Mouse (Mus musculus): ENCODE results near the gene Trnp1.
A peak's percentile ranks its signal among the peaks of the same experiment; 100 is the strongest.

Trnp1 gene

DNA sequence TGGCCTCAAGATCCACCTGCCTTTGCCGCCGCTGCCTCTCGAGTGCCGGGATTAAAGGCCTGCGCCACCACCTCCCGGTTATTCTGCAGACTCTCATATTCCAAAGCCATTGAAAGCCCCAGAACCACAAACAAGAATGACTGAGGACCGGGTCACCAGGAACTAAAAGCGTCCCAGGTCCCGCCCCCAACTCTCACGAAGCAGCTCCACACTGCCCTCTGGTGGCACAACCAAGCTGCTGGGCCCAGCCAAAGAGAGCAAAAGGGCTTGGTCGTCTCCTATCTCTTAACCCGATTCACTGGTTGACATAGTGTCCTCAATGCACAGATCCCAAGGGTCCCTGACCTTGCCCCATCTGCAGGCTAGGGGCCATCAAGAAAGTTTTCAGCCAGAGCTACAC, 3.9 kb downstream of the Trnp1 start:
- peak; percentile 95 for DNase-seq (ENCODE audit: low read depth)

DNA sequence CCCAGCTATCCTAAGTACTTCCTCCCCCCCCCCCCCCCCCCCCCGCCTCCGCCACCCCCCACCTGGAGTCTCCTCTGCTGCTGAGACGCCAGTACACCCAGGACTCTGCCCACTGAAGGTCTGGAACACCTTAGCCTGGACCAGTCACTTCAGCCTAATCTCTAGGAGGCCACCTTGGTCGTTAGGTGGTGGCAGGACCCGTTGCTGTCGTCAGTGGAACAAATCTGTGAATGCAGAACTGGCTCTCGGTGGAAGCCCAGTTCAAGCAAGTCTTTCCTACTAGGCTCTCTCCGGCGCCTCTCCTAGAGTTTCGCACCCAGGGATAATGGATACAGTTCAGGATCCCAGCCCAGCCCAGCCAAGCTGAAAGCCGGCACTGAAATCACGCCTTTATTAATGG, 4.5 kb downstream of the Trnp1 start:
- DNase-seq (ENCODE audit: low read depth) = peak; percentile 60

DNA sequence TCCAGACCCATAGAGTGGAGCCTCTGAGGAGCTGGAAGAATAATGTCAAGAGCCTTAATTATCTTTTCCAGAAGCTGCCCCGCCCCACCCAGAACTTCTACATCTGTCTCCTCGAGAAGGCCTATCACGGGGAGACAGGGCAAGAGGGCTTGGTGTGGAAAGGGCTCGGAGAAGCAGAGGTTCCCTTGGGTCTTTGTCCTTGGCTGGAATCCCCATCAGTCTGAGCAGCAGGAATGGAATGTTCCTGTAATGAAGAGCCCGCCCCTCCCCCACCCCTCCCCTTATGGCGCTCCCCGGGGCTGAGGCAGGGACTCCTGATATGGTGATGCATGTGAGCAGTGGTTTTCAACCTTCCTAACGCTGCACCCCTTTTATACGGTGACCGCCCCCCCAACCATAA, 6.5 kb downstream of the Trnp1 start:
- no peak for DNase-seq (ENCODE audit: low read depth)

DNA sequence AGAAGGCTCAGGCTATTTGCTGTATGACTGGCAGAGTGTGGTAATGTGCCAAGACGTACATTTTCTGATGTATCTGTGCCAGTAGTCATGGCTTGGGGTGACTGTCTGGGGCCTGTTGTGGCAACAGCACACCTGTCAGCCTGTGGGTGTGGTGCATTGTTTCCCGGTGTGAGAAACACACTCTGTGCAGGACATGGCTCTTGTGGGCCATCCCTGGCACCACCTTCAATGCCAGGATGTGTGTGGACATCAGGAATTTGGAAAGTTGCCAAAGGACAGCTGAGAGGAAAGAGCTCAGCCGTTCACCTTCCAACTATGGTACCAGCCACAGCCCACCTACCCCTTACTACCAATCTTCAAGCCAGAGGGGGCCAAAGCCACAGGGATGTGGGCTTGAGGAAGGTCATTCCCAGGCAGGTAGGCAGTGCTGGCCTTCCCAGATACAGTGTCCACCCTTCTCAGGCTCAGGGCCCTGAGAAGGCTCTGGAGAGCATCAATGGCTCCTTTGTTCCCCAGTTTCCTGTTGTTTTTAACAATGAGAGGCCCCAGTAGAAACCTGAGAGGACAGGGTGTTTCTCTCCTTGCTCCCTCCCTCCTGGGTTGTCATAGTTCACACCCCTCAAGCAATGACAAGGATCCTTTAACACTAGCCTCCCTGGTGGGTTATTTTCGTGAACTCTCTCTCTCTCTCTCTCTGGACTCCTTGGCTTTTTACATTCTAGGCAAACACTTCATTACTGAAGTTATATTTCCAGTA, 8.7 kb downstream of the Trnp1 start:
- DNase-seq (ENCODE audit: low read depth) = no peak

DNA sequence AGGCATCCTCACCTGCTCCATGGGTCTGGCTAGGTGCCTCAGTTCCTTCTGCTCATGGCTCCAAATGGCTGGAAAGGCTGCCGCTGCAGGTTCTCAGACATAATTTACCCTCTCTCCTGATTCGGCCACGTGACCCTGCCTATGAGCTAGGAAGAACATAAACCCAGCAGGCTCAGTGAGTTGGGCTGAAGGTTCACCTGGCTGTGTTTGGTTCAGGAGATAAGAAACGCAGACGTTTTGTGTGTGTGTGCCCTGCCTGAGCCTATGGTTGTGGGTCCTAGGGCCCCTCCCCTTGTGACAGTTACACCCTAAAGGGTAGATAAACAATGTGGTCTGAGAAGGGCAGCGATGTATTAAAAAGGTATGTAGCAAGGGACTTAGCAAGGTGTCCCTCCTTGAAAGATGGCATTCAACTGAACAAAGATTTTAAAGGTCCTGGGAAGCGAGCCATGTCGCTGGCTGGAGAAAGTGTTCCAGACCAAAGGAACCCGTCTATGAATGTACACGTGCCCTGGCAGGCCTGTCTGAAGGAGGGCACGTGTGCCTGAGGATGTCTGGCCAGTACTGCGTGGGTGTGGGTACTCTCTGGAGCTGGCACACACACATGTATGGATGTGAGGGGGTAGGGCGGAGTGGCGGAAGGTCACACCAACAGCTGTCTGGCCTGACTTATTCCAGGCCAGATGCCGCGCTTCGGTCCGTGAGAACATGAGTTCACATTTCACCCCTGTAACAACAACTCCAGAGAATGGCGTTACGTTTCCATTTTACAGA, 9.5 kb downstream of the Trnp1 start:
- DNase-seq (ENCODE audit: low read depth) = no peak

DNA sequence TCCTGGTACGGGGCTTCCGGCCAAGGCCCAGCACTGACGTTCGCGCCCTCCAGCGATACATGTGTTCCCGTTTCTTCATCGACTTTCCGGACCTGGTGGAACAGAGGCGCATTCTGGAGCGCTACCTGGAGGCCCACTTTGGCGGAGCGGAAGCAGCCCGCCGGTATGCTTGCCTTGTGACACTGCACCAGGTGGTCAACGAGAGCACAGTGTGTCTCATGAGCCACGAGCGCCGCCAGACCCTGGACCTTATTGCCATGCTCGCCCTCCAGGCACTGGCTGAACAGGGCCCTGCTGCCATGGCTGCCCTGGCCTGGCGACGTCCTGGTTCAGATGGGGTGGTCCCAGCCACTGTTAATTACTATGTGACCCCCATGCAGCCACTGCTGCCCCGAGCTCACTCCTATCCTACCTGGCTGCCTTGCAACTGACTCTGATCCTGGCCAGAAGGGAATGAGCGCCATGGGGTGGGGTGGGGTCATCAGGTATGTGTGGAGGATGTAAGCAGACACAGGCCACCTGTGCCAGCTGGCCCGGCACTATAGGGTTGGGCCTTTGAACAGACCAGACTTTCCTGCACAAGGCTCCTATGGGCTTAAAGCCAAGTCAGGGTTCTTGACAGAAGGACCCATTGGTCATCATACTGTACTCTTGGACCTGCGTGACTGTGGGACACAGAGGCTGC, 11.5 kb downstream of the Trnp1 start:
- DNase-seq (ENCODE audit: low read depth) = no peak

DNA sequence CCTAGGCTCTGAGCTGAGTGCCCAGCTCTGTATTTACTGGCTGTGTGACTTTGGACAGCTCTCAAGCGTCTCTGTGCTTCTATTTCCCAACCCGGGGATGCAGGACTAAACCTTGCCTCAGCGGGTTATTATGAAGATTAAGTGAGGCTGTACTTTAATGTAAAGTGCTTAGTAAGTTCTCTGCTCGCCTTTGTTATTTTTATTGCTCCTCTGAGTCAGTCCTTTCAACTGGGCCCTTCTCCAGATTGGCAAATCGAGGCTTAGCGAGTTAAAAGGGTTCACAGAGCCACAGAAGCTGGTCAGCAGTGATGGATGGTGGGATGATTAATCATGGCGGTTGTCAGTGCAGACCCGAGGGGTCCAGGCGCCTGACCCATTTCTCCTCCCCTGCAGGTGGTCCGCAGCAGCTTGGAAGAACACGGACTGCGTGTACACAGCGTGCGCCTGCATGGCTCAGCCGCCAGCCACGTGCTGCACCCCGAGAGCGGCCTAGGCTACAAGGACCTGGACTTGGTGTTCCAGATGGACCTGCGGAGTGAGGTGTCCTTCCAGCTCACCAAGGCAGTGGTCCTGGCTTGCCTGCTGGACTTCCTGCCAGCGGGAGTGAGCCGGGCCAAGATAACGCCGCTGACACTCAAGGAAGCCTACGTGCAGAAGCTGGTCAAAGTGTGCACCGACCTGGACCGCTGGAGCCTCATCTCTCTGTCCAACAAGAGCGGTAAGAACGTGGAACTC, 12.5 kb downstream of the Trnp1 start:
- no peak for DNase-seq (ENCODE audit: low read depth)

DNA sequence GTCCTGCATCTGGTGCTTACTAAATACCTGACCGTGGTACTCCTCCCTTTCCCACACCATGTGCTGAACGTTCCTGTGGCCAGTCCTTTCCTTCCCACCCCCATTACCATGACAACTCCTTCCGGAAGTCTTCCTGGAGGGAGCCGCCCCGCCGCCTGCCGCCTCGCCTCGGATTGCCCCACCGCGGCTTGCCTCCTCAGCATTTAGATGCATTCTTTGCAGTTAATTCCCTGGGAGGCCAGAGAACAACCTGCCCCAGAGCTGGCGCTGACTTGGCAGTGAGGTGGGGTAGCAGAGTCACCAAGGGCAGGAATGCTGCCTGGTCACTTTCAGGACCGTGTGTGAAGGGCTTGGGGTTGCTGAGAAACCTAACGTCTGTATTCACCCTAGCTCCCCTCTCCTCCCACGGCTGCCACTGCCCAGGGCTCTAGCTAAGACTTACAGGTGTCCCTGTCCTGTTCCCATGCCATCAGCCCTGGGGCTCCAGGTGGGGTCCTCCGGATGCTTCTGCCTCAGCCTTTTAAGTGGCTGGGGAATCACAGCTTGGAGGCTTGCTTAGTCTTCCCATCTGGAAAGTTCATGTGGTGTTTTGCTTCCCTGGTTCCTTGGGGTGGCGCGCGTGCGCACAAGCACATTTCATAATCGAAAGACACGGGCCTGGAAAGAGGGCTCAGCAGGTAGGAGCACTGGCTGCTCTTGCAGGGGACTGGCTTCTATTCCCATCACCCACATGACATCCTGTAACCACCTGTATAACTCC, 13.9 kb downstream of the Trnp1 start:
- DNase-seq (ENCODE audit: low read depth) = no peak

DNA sequence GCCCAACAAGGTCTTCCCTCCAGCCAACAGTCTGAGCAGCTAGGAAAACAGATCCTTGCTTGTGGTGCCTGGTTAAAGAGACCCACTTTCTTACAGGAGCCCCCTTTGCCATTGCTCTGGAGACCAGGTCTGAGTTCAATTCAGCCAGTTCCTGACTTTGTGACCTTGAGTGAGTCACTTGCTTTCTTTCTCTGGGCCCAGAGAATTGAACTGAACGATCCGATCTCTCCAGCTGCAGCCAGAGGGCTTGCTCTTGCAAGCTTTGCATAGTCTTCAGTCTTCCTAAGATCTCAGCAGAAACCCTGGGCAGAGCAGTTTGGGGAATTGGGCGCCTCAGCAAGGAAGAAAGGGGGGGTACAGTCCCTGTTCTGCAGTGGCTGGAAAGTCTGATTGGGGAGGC, 15.9 kb downstream of the Trnp1 start:
- no peak for DNase-seq (ENCODE audit: low read depth)

DNA sequence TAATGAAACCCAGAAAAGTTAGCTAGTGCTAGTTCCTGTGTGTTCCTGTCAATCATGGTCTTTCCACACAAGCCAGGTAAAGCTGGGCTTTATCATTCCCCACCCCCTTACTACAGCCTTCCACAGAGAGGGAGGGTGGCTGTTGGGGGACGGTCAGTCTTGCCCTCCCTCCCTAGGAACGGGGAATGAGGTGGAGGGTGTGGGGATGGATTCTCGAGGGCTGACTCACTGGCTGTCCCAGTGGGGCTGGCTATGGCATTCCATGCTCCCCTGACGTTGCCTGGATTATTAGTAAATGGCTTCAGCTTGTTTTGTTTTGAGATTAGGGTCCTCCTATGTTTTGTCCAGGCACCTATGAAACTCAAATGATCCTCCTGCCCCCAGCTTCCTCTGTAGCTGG, 16.9 kb downstream of the Trnp1 start:
- no peak for DNase-seq (ENCODE audit: low read depth)

DNA sequence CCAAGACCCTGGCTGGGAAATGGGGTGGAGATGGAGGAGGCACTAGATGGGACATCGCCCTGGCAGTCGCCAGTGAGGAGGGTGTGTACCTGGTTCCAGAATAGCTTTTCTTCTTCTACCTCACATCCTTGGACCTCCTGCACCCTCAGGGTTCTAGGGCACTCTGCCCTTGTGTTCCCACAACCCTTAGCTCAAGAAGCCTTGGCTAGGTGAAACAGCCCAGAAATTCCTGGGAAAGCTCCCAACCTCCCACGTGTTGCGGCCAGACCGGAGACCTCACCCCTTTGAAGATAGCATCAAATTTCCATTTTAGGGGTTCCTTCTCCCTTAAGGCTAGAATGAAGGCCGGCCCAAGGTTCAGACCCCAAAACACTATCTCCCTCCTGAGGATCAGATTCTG, 17.6 kb downstream of the Trnp1 start:
- DNase-seq (ENCODE audit: low read depth) = no peak

DNA sequence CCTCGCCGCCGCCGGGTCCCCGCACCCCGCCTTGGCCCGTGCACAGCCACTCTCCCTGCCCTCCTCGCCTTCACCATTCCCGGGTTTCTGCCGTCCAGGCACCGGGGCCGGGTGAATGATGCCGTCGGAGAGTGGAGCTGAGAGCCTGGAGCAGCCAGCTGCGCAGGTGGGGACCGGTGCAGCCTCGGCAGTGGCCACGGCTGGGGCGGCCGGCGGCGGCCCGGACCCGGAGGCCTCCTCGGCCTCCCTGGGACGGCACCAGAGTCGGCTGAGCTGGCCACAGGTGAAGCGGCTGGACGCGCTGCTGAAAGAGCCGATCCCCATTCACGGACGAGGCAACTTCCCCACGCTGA, 18.2 kb downstream of the Trnp1 start:
- DNase-seq (ENCODE audit: low read depth) = no peak

DNA sequence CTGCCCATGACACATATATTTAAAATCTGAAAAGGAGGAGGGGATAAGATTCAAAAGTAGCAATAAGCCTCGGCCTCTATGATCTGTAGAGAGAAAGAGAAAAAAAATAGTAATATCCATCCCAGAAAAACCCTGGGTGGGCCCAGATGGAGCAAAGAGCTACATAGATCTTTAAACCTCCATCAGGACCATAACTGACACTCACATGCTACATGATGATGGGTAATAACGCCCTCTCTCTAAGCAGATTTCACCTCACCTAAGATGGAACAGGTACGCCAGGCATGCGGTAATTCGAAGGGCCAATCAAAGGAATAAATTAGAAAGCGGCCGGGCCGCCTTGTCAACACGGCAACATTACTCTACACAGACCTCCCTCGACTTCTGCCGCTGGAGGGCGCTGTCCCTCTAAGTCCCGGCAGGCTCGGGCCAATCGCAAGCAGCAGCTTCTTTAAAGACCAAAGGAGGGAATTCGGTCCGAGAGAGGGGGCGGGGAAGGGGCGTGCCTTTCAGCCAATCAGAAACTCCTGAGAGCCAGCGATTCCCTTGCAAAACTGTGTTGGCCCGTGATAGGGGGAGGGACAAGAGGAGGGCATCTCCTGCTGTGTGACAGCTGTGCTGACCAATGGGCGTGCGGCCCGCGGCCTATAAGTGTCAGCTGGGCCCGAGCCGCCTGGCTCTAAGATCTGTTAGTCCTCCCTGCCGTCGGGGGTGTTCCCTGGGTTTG, 18.7 kb downstream of the Trnp1 start, which contains the start of gene Tent5b:
Gene Tent5b (plus strand): TSS at position 675 of the 727 bp plus-strand sequence.
- DNase-seq (ENCODE audit: low read depth) = peak; percentile 93

DNA sequence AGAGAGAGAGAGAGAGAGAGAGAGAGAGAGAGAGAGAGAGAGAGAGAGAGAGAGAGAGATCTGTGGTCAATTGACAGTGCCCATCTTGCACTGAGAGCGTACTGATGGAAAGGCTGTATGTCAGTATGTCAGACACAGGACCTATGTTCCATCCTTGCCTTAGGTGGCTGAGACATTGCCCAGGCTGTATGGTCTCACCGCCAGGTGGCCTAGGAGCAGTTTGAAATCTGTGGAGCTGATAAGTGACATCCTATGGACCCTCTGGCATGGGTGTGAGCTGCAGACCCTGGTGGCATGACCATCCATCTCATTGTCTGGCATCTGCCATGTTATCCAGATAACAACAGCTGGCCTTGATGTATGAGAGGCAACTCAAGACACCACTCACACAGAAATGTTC, 24.5 kb downstream of the Trnp1 start:
- DNase-seq (ENCODE audit: low read depth) = no peak

DNA sequence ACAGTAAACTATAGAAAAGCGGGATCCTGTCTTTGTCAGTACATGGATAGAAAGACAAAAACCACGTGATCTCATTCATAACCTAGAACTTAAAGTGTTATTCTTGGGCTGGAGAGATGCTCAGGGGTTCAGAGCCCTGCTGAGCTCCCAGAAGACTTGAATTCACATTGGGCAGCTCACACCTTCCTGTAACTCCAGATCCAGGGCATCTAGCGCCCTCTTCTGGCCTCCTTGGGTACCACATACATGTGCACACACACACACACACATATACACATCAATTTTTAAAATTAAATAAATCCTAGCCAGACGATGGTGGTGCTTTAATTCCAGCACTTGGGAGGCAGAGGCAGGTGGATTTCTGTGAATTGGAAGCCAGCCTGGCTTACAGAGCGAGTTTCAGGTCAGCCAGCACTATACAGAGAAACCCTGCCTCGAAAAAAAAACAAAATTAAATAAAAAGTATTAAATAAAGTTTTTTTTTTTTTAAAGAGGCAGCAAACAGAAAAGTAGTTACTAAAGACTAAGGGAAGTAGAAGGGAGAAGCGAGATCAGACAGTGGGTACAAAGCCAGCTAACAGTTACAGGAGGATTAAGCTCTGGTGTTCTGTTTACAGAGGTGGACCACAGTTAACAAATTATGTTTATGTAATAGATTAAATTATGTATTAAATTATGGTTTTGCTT, 27.1 kb downstream of the Trnp1 start:
- DNase-seq (ENCODE audit: low read depth) = no peak

DNA sequence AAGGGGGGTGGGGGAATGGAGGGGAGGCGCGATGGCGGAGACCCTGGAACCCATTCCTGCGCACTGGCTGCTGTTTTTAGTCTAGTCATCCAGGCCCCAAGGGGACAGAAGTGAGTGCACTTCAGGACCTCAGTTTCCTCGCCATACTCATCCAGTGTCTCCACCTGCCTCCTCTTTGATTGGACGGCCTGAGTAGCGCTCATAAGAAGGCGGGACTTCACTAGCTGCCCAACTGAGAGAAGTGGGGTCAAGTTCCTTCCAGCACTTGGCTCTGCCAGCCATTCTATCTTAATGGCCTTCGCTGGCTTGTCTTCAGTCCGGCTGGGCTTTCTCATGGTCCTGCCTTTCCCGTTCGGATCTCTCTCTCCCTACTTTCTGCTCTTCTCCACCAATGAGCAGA, 29.2 kb downstream of the Trnp1 start:
- DNase-seq (ENCODE audit: low read depth) = no peak

DNA sequence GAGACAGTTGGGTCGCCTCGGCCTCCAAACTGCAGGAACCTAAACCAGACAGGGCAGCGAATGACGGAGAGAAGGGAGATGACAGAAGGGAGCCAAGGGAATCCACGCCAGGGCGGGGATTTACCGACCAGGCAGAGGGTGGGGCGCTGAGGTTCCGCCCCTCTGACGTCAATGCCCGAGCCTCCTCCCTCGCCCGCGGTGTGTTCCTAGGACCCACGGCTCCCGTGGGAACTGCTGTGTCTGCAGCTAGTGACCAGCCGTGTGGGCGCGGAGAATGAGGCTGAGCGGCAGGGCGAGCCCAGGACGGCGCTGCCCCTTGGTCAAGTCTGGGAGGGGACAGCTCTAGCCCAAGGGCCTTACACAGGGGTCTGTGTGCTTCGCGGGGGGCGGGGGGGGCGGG, 30.3 kb downstream of the Trnp1 start:
- DNase-seq (ENCODE audit: low read depth) = peak; percentile 88

DNA sequence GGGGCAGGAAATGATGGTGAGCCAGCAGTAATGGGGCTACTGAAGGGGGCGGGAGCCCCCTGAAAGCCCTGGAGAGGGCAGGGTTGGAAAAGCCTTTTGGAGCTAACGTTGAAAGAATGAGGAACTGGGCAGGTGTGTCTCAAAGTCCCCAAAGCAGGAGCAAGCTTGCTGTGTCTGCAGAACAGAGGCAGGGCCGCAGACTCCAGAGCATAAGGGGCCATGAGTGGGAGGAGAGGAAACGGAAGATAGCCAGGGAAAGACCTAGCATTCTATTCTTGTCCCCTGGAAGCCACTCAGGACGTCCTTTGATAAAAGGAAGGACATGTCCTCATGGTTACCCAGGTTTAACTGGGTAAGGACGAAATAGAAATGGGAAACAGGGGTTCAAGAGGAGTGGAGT, 35.2 kb downstream of the Trnp1 start:
- DNase-seq (ENCODE audit: low read depth) = no peak

DNA sequence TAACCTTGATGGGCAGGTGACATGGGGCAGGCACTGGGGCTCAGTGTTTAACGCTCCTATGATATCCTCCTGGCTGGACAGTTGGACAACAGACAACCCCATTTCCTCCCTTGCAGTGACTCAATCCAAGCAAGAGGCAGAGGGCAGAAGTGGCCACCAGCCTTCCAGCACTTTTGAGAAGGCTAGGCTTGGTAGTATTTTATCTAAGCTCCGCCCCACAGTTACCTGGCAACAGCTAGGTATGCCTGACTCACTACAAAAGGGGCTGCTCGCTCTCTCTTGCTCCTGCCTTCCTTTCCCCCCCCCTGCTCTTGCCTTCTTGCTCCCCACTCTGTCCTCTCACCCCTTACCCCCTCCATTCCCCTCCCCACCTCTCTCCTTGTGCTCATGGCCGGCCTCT, 37.0 kb downstream of the Trnp1 start:
- no peak for DNase-seq (ENCODE audit: low read depth)

DNA sequence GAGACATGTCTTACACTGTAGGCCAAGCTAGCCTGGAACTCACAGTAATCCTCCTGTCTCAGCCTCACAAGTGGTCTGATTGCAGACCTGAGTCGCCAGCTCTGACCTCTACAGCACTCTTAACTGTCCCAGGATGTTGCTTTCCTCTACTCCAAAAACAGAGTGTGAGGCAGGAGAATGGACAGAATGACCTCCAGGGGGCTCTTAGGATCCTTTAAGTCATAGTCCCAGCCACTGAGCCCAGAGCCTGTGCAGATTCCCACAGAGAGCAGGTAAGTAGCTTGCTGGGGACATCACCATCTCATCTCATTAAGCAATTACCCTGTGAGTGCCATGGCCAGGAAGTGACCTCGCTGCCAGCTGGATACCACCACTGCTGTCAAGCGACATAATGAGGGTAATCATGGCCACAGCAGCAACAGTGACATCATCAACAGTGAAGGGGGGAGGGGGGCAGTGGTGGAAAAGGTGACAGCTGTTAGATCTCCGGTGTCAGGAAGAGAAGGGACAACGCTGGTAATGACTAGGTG, 37.5 kb downstream of the Trnp1 start:
- DNase-seq (ENCODE audit: low read depth) = no peak

All from induced T-regulatory cell, adult 2 months (primary cell).